Mouse (Mus musculus): ENCODE results near the gene Gm17571. TPM values are rescaled to one million over a fixed set of nuclear protein-coding genes. Genes with fewer than 3 reads are reported as not detected.

Gene Gm17571
- polyA plus RNA-seq (2015; fragmentation: Nextera tagmentation; extraction: Ambion mirVana): not detected in 2 replicates

- Histone ChIP-seq H3K9me3 (replicated peaks; ENCODE audit: low read length) (no peaks in the 10 kb centered on the region), H3K4me3 (replicated peaks; ENCODE audit: low read depth, low read length) (no peak within 1 kb of the TSS), H3K4me1 (replicated peaks; ENCODE audit: insufficient read depth, low read length) (no peaks in the 10 kb centered on the region), H3K27ac (no peak within 1 kb of the TSS), H3K4me2 (ENCODE audit: low read length) (no peak within 1 kb of the TSS), H3K36me3 (ENCODE audit: insufficient read depth, low read length) (no peaks in the 10 kb centered on the region), H3K9ac (ENCODE audit: low read depth, low read length) (no peak within 1 kb of the TSS), H3K27me3 (ENCODE audit: insufficient read depth, low read length) (no peaks in the 10 kb centered on the region)
- DNase-seq (ENCODE audit: low spot score): no peak
- no peak for ATAC-seq (replicated peaks; ENCODE audit: low FRiP score, low read depth)
- WGBS: 41% methylated on average over 4 of the region's 4 CpGs
- TF ChIP-seq CTCF (IDR thresholded peaks at IDR 0.05; ENCODE audit: low read depth): no peak
Observed at GRCm38 (mm10) chr9:13446703-13447285, at the start of gene Gm17571. Gene Gm17571, minus strand, starts transcription at chr9:13446753.

- H3K9me3 ChIP-seq (replicated peaks; ENCODE audit: low read length): no peaks in the 10 kb centered on the region
- H3K27me3 ChIP-seq (ENCODE audit: insufficient read depth, low read length): no peaks in the 10 kb centered on the region
- H3K4me1 ChIP-seq (replicated peaks; ENCODE audit: insufficient read depth, low read length): peaks cover 9% of the 10 kb centered on the region; the same call in 1 of the 2 replicates
- no peaks in the 10 kb centered on the region for H3K36me3 ChIP-seq (ENCODE audit: insufficient read depth, low read length)
- H3K27ac ChIP-seq: no peak overlapping the region
- H3K4me2 ChIP-seq (ENCODE audit: low read length): no peak overlapping the region
- H3K4me3 ChIP-seq (replicated peaks; ENCODE audit: low read depth, low read length): no peak overlapping the region
- no peak overlapping the region for H3K9ac ChIP-seq (ENCODE audit: low read depth, low read length)
- TF ChIP-seq CTCF (IDR thresholded peaks at IDR 0.05; ENCODE audit: low read depth): no peak
- ATAC-seq (replicated peaks; ENCODE audit: low FRiP score, low read depth) (no peak), DNase-seq (ENCODE audit: low spot score) (no peak)
Observed at GRCm38 (mm10) chr9:13495530-13495929, 49.0 kb upstream of the Gm17571 start.

DNA sequence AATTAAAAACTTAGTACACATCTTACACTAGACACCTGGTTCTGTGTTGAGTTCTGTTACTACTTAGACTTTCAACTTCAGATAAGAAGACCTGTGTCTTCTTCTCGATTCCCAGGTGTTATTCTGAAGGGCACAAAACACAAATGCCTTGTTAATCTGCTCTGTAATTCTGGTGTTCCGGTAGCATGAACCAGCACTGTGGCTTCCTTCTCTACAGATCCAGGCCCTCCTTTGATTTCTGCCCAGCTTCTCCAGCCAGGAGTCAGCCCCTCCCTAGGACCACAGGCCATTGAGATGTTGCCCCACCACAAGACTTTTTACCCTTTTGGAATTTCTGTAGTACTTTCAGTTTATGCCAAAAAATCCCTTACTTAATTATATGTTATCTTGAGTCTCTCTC, 47.2 kb upstream of the Gm17571 start:
- Histone ChIP-seq H3K4me1 (replicated peaks; ENCODE audit: insufficient read depth, low read length) (peaks cover 9% of the 10 kb centered on the region; the same call in 1 of the 2 replicates), H3K4me3 (replicated peaks; ENCODE audit: low read depth, low read length) (no peak overlapping the region), H3K4me2 (ENCODE audit: low read length) (no peak overlapping the region), H3K9me3 (replicated peaks; ENCODE audit: low read length) (no peaks in the 10 kb centered on the region), H3K27ac (no peak overlapping the region), H3K27me3 (ENCODE audit: insufficient read depth, low read length) (no peaks in the 10 kb centered on the region), H3K36me3 (ENCODE audit: insufficient read depth, low read length) (no peaks in the 10 kb centered on the region), H3K9ac (ENCODE audit: low read depth, low read length) (no peak overlapping the region)
- no peak for TF ChIP-seq CTCF (IDR thresholded peaks at IDR 0.05; ENCODE audit: low read depth)
- DNase-seq (ENCODE audit: low spot score) (no peak), ATAC-seq (replicated peaks; ENCODE audit: low FRiP score, low read depth) (no peak)
- 80% methylated on average over 2 of the region's 2 CpGs for WGBS

- no peak overlapping the region for H3K4me3 ChIP-seq (replicated peaks; ENCODE audit: low read depth, low read length)
- 72% methylated on average over 2 of the region's 2 CpGs for WGBS
- no peak overlapping the region for H3K27ac ChIP-seq
- no peak for ATAC-seq (replicated peaks; ENCODE audit: low FRiP score, low read depth)
- TF ChIP-seq CTCF (IDR thresholded peaks at IDR 0.05; ENCODE audit: low read depth): no peak
- no peaks in the 10 kb centered on the region for H3K27me3 ChIP-seq (ENCODE audit: insufficient read depth, low read length)
- peaks cover 3% of the 10 kb centered on the region; the same call in 1 of the 2 replicates for H3K4me1 ChIP-seq (replicated peaks; ENCODE audit: insufficient read depth, low read length)
- H3K9me3 ChIP-seq (replicated peaks; ENCODE audit: low read length): no peaks in the 10 kb centered on the region
- H3K4me2 ChIP-seq (ENCODE audit: low read length): no peak overlapping the region
- DNase-seq (ENCODE audit: low spot score): no peak
- H3K36me3 ChIP-seq (ENCODE audit: insufficient read depth, low read length): no peaks in the 10 kb centered on the region
- no peak overlapping the region for H3K9ac ChIP-seq (ENCODE audit: low read depth, low read length)
Observed at GRCm38 (mm10) chr9:13492807-13493206, 46.3 kb upstream of the Gm17571 start.

DNA sequence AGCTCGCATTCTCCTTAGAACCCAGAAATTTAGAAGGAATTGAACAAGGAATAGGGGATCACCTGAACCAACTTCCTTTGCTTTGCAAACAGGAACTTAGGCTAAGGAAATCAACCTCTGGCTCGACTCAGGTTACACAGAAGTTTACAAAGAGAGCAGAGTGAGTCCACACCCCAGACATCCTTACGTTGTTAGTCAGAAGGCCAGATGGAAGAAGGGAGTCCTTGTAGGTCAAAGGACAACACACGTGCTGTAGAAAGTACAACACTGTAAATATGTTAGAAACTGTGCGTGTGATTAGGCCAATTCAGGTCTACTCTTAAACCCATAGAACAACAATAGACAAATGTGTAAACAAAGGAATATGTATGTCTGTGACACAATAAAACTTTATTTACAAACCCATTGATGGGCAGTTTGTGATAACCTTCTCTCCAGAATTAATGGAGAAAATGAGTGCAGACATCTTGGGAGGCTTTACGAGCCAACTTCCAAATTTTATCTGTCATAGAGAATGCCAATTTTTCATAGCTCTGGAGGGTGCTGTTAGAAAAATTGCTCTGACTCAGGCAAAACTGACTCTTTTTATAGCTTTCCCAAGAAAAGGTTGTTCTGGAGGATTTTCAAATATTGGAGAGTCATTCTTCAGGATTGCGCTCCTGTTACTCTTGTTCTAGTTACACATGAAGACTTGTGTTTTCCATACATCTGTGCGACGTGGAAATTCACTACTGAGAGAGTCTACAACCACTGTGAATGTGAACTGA, 45.5 kb upstream of the Gm17571 start:
- Histone ChIP-seq H3K9ac (ENCODE audit: low read depth, low read length) (no peak overlapping the region), H3K4me3 (replicated peaks; ENCODE audit: low read depth, low read length) (no peak overlapping the region), H3K4me2 (ENCODE audit: low read length) (no peak overlapping the region), H3K9me3 (replicated peaks; ENCODE audit: low read length) (no peaks in the 10 kb centered on the region), H3K36me3 (ENCODE audit: insufficient read depth, low read length) (no peaks in the 10 kb centered on the region), H3K27ac (no peak overlapping the region), H3K4me1 (replicated peaks; ENCODE audit: insufficient read depth, low read length) (no peaks in the 10 kb centered on the region; the same call in 1 of the 2 replicates), H3K27me3 (ENCODE audit: insufficient read depth, low read length) (no peaks in the 10 kb centered on the region)
- TF ChIP-seq CTCF (IDR thresholded peaks at IDR 0.05; ENCODE audit: low read depth): no peak
- 65% methylated on average over 9 of the region's 9 CpGs for WGBS
- no peak for DNase-seq (ENCODE audit: low spot score)
- ATAC-seq (replicated peaks; ENCODE audit: low FRiP score, low read depth): no peak

DNA sequence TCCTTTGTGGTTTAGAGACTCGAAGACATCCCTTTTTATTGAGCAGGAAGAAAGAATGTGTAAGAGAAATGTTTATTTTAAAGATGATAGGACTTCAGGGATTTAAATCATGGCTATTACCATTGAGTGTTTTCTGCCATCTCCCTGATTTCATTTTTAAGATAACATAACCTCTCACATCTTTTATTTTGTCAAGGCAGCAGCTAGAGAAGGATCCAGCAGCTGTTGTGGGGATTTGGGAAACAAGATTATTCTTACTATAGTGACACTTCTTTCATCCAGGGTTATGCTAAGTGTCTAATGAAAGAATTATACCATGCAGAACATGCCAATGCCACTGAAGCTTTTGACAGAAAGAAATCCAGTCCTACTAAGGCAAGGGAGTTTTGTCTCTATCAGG, 44.6 kb upstream of the Gm17571 start:
- H3K4me2 ChIP-seq (ENCODE audit: low read length): no peak overlapping the region
- H3K4me3 ChIP-seq (replicated peaks; ENCODE audit: low read depth, low read length): no peak overlapping the region
- ATAC-seq (replicated peaks; ENCODE audit: low FRiP score, low read depth): no peak
- no peak overlapping the region for H3K27ac ChIP-seq
- TF ChIP-seq CTCF (IDR thresholded peaks at IDR 0.05; ENCODE audit: low read depth): no peak
- DNase-seq (ENCODE audit: low spot score): no peak
- no peaks in the 10 kb centered on the region for H3K9me3 ChIP-seq (replicated peaks; ENCODE audit: low read length)
- H3K27me3 ChIP-seq (ENCODE audit: insufficient read depth, low read length): no peaks in the 10 kb centered on the region
- H3K36me3 ChIP-seq (ENCODE audit: insufficient read depth, low read length): no peaks in the 10 kb centered on the region
- 41% methylated on average over 1 of the region's 1 CpGs for WGBS
- H3K4me1 ChIP-seq (replicated peaks; ENCODE audit: insufficient read depth, low read length): no peaks in the 10 kb centered on the region
- no peak overlapping the region for H3K9ac ChIP-seq (ENCODE audit: low read depth, low read length)

Measured in kidney, postnatal 0 days (tissue).